ENCODE assay signal across 8 mouse cellular contexts in genomic region chr4:47474730-47475643, GRCm38 (mm10). TPM values are rescaled to one million over a fixed set of nuclear protein-coding genes. Genes with fewer than 3 reads are reported as not detected.
DNase-seq lines count a peak whose midpoint lies in the region; ATAC-seq lines count a peak whose summit lies in the region.

No protein-coding gene starts in this region.

- H3K9me3 ChIP-seq in neural tube, embryonic 12.5 days, result 0 out of 2 replicates have a peak, but pooled peaks cover under 1% of the 10 kb centered on the region

- DNase-seq in gastrocnemius, postnatal 14 days, result peak; percentile 16
- no peak for DNase-seq in gastrocnemius, adult 18-20 months (ENCODE audit: low spot score)
- DNase-seq in thymus, postnatal 4 days, result peak; percentile 35
- no peak for DNase-seq in thymus, postnatal 25 days
- peak; percentile 24 for DNase-seq in induced T-regulatory cell, adult 2 months (ENCODE audit: low read depth)
- DNase-seq in layer of hippocampus, adult 9-11 months, result no peak
- DNase-seq in urinary bladder, postnatal 10 days (ENCODE audit: low spot score), result no peak

- H3K4me3 ChIP-seq in neural tube, embryonic 12.5 days, result peak overlapping the region; percentile 82

- H3K27me3 ChIP-seq in neural tube, embryonic 12.5 days (replicated peaks), result no peaks in the 10 kb centered on the region

- ATAC-seq in neural tube, embryonic 12.5 days (ENCODE audit: low FRiP score, low read depth), result no peak; the same call in 1 of the 2 replicates

- intact Hi-C loops in gastrocnemius, postnatal 14 days (cut with DNase I; ENCODE audit: low total_unique reads), result no loop called here

- WGBS in neural tube, embryonic 12.5 days, result 15% methylated on average over 31 of the region's 31 CpGs

- peak overlapping the region; percentile 83 for H3K9ac ChIP-seq in neural tube, embryonic 12.5 days

- H3K4me2 ChIP-seq in neural tube, embryonic 12.5 days (replicated peaks), result peak overlapping the region; percentile 78

- peaks cover 15% of the 10 kb centered on the region for H3K4me1 ChIP-seq in neural tube, embryonic 12.5 days

- H3K27ac ChIP-seq in neural tube, embryonic 12.5 days, result no peak overlapping the region

- H3K36me3 ChIP-seq in neural tube, embryonic 12.5 days, result peaks cover 47% of the 10 kb centered on the region

RNA-seq across cellular contexts. Expression of gene Sec61b, which starts 0.5 kb away (rescaled TPM):
- total RNA-seq in gastrocnemius, postnatal 14 days (2021), result 10 to 100 TPM; 41.9 to 56.6 TPM
- total RNA-seq in gastrocnemius, adult 18-20 months (2021), result 10 to 100 TPM; 26.0 to 65.4 TPM
- 313 and 318 TPM in 2 replicates for polyA plus RNA-seq in neural tube, embryonic 12.5 days (2016; fragmentation: Nextera tagmentation; extraction: Ambion mirVana)

RNA-seq across cellular contexts. Expression of gene Alg2, which starts 0.9 kb away (rescaled TPM):
- total RNA-seq in gastrocnemius, postnatal 14 days (2021), result 10 to 100 TPM; 12.8 to 15.7 TPM
- 10 to 100 TPM in 1 of 2 experiments, 1 to 10 TPM in 1; 7.9 to 12.0 TPM for total RNA-seq in gastrocnemius, adult 18-20 months (2021)
- 194 and 198 TPM in 2 replicates for polyA plus RNA-seq in neural tube, embryonic 12.5 days (2016; fragmentation: Nextera tagmentation; extraction: Ambion mirVana)

Comparison
In these comparisons a context has a peak if more than half of its experiments do, and no peak if none do; other contexts are left out.
1. DNase-seq: peak in gastrocnemius, postnatal 14 days (single experiment), thymus, postnatal 4 days (single experiment) and induced T-regulatory cell, adult 2 months (single experiment); none in gastrocnemius, adult 18-20 months (single experiment), thymus, postnatal 25 days (single experiment), layer of hippocampus, adult 9-11 months (single experiment) and urinary bladder, postnatal 10 days (single experiment).